Mouse (Mus musculus): ENCODE data around the gene Evi5l.

DNA sequence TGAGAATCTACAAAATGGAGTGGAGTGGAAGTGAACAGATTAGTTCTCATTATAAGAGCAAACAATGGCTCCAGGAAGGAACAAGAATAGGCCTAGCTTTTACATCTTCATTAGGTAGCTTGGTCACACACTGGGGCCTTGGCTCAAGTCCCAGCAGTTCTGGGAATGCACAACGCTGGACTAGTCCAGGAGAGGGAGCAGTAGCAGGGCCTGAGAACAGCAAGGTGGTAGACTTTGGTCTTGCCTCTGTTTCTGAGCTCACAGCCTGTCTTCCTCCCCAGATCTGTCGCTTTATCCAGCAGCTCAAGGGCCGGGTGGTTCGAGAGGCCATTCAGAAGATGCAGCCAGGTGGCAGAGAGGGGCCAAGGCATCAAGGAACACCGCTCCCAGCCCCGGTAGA lies 87.6 kb downstream of the Evi5l start:
- TF ChIP-seq ZC3H11A (IDR thresholded peaks at IDR 0.05; ENCODE audit: borderline replicate concordance, low read depth, low read length), result no peak
- no peak for TF ChIP-seq ZNF384 (IDR thresholded peaks at IDR 0.05; ENCODE audit: low read depth, low read length)
- no peak for TF ChIP-seq MAFK (IDR thresholded peaks at IDR 0.05; ENCODE audit: insufficient read depth, low read depth, low read length)

All from ES-E14 (cell line).